ENCODE assay signal across 8 mouse cellular contexts in the genomic region with DNA sequence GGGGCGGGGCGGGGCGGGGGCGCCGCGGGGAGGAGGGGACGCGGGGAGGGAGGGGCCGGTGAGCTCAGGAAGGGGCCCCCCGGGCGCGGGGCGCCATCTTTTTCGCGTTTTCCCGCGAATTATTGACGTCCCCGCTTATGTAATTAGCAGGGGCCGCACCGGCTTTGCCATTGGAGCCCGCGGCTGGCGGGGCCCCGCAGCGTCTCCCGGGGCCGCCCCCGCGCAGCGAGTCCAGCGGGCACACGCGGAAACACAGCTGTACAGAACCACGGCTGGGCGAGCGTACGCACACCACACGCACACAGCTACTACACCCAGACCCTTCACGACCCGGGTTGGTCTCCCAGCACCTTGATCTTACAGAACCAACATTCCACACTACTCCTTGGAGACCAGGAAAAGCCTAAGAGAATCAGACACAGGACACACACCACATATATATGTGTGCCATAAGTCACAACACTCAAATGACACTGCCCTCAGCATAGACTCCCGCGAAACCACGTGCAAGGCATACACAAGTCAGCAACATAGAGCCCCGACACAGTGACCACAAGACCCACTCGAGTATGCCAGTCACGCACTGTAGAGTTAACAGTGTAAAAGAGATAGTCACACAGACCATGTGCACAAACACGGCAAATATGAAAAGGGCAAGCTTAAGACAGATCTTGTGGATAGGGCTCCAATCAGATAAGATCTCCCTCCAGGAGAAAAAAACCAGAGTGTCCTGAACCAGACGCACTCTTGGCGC. TPM values are rescaled to one million over a fixed set of nuclear protein-coding genes. Genes with fewer than 3 reads are reported as not detected.
DNase-seq lines count a peak whose midpoint lies in the region; ATAC-seq and TF ChIP-seq lines count a peak whose summit lies in the region.

No protein-coding gene starts in this region.

- WGBS in limb, embryonic 15.5 days, result 3% methylated on average over 42 of the region's 50 CpGs
- WGBS in midbrain, embryonic 14.5 days, result 3% methylated on average over 42 of the region's 50 CpGs
- 3% methylated on average over 28 of the region's 50 CpGs for WGBS in stomach, postnatal 0 days

- intact Hi-C loops in gastrocnemius, postnatal 14 days (cut with DNase I; ENCODE audit: low total_unique reads), result no loop called here

- peak overlapping the region; percentile 33; the same call in 1 of the 2 replicates for H3K27ac ChIP-seq in limb, embryonic 15.5 days
- no peak overlapping the region for H3K27ac ChIP-seq in midbrain, embryonic 14.5 days (replicated peaks; ENCODE audit: low read depth, low read length)
- H3K27ac ChIP-seq in stomach, postnatal 0 days (replicated peaks), result no peak overlapping the region

- no peak for TF ChIP-seq CTCF in stomach, postnatal 0 days (IDR thresholded peaks at IDR 0.05; ENCODE audit: low read depth)

- peak overlapping the region; percentile 60 for H3K9ac ChIP-seq in limb, embryonic 15.5 days
- peak overlapping the region; percentile 55 for H3K9ac ChIP-seq in midbrain, embryonic 14.5 days (replicated peaks; ENCODE audit: low read length)
- peak overlapping the region; percentile 67 for H3K9ac ChIP-seq in stomach, postnatal 0 days (ENCODE audit: low read length)

- peak overlapping the region; percentile 59 for H3K4me3 ChIP-seq in limb, embryonic 15.5 days
- peak overlapping the region; percentile 49 for H3K4me3 ChIP-seq in midbrain, embryonic 14.5 days (replicated peaks; ENCODE audit: low read depth, low read length)
- H3K4me3 ChIP-seq in stomach, postnatal 0 days (ENCODE audit: low read depth, low read length), result peak overlapping the region; percentile 68

- H3K4me2 ChIP-seq in limb, embryonic 15.5 days, result peak overlapping the region; percentile 92
- H3K4me2 ChIP-seq in midbrain, embryonic 14.5 days (ENCODE audit: low read length), result peak overlapping the region; percentile 97
- peak overlapping the region; percentile 99 for H3K4me2 ChIP-seq in stomach, postnatal 0 days (replicated peaks; ENCODE audit: low read depth)

- no peaks in the 10 kb centered on the region for H3K9me3 ChIP-seq in limb, embryonic 15.5 days
- H3K9me3 ChIP-seq in midbrain, embryonic 14.5 days (ENCODE audit: control insufficient read depth, low read length), result no peaks in the 10 kb centered on the region
- H3K9me3 ChIP-seq in stomach, postnatal 0 days (ENCODE audit: control insufficient read depth, low read length), result no peaks in the 10 kb centered on the region

- H3K4me1 ChIP-seq in limb, embryonic 15.5 days, result peaks cover 23% of the 10 kb centered on the region
- H3K4me1 ChIP-seq in midbrain, embryonic 14.5 days (ENCODE audit: control insufficient read depth, insufficient read depth, low read length), result 0 out of 2 replicates have a peak, but pooled peaks cover 4% of the 10 kb centered on the region
- H3K4me1 ChIP-seq in stomach, postnatal 0 days (replicated peaks; ENCODE audit: control insufficient read depth, insufficient read depth), result 0 out of 2 replicates have a peak, but pooled peaks cover 2% of the 10 kb centered on the region

- no peak for TF ChIP-seq EP300 in stomach, postnatal 0 days (optimal IDR thresholded peaks at IDR 0.05)

- peak; percentile 68 for ATAC-seq in inflammation-experienced regulatory T-cells, adult 6 months
- ATAC-seq in limb, embryonic 15.5 days (ENCODE audit: insufficient number of reproducible peaks, low FRiP score, low TSS enrichment, low read depth), result no peak
- peak; percentile 48 for ATAC-seq in midbrain, embryonic 14.5 days (ENCODE audit: low FRiP score, low TSS enrichment)
- peak; percentile 60 for ATAC-seq in stomach, postnatal 0 days (ENCODE audit: low FRiP score, low TSS enrichment)

- H3K27me3 ChIP-seq in limb, embryonic 15.5 days, result peaks cover 61% of the 10 kb centered on the region
- peaks cover 15% of the 10 kb centered on the region for H3K27me3 ChIP-seq in midbrain, embryonic 14.5 days (ENCODE audit: control insufficient read depth, insufficient read depth, low read length)
- no peaks in the 10 kb centered on the region for H3K27me3 ChIP-seq in stomach, postnatal 0 days (ENCODE audit: control insufficient read depth, insufficient read depth, low read length)

- DNase-seq in cerebellum, adult 9-11 months, result peak; percentile 18
- DNase-seq in cerebellum, adult 9-10 months, result no peak
- DNase-seq in adrenal gland, postnatal 25 days, result peak; percentile 61
- DNase-seq in gastrocnemius, postnatal 14 days, result peak; percentile 26
- DNase-seq in midbrain, embryonic 14.5 days, result peak; percentile 63
- DNase-seq in stomach, postnatal 0 days (ENCODE audit: low spot score), result peak; percentile 54

- H3K36me3 ChIP-seq in limb, embryonic 15.5 days, result peaks cover 5% of the 10 kb centered on the region; the same call in 1 of the 2 replicates
- H3K36me3 ChIP-seq in midbrain, embryonic 14.5 days (ENCODE audit: control insufficient read depth, insufficient read depth, low read length), result no peaks in the 10 kb centered on the region
- H3K36me3 ChIP-seq in stomach, postnatal 0 days (ENCODE audit: control insufficient read depth, insufficient read depth, low read length), result no peaks in the 10 kb centered on the region

RNA-seq across cellular contexts. Expression of a gene that starts 0.4 kb away (rescaled TPM):
- 5.1 and 6.5 TPM in 2 replicates for total RNA-seq in adrenal gland, postnatal 25 days (2021)
- 1 to 10 TPM; 1.7 to 2.1 TPM for total RNA-seq in gastrocnemius, postnatal 14 days (2021)
- 1 to 10 TPM; 1.1 to 3.9 (median 1.2) TPM for polyA plus RNA-seq in inflammation-experienced regulatory T-cells, adult 6 months (2017; shearing (Covaris generic))
- polyA plus RNA-seq in limb, embryonic 15.5 days (2015; fragmentation: Nextera tagmentation; extraction: Ambion mirVana), result 7.3 TPM in 2 replicates
- 0.93 and 1.6 TPM in 2 replicates for polyA plus RNA-seq in midbrain, embryonic 14.5 days (2014; fragmentation: Nextera tagmentation; extraction: Ambion mirVana)
- 3.5 and 3.7 TPM in 2 replicates for polyA plus RNA-seq in stomach, postnatal 0 days (2015; fragmentation: Nextera tagmentation; extraction: Ambion mirVana)

RNA-seq across cellular contexts. Expression of a gene that starts 39.5 kb away (rescaled TPM):
- total RNA-seq in adrenal gland, postnatal 25 days (2021), result 41.8 and 43.7 TPM in 2 replicates
- 10 to 100 TPM; 13.5 to 13.8 TPM for total RNA-seq in gastrocnemius, postnatal 14 days (2021)
- 10 to 100 TPM; 60.2 to 83.4 (median 72.6) TPM for polyA plus RNA-seq in inflammation-experienced regulatory T-cells, adult 6 months (2017; shearing (Covaris generic))
- 87.2 and 98.0 TPM in 2 replicates for polyA plus RNA-seq in limb, embryonic 15.5 days (2015; fragmentation: Nextera tagmentation; extraction: Ambion mirVana)
- 107 and 112 TPM in 2 replicates for polyA plus RNA-seq in midbrain, embryonic 14.5 days (2014; fragmentation: Nextera tagmentation; extraction: Ambion mirVana)
- polyA plus RNA-seq in stomach, postnatal 0 days (2015; fragmentation: Nextera tagmentation; extraction: Ambion mirVana), result 55.5 and 55.9 TPM in 2 replicates

RNA-seq across cellular contexts. Expression of a gene that starts 40.0 kb away (rescaled TPM):
- total RNA-seq in adrenal gland, postnatal 25 days (2021), result 0.43 and 0.49 TPM in 2 replicates
- total RNA-seq in gastrocnemius, postnatal 14 days (2021), result under 1 TPM; 0.29 to 0.49 TPM
- polyA plus RNA-seq in inflammation-experienced regulatory T-cells, adult 6 months (2017; shearing (Covaris generic)), result not detected
- polyA plus RNA-seq in limb, embryonic 15.5 days (2015; fragmentation: Nextera tagmentation; extraction: Ambion mirVana), result 0.18 TPM in 1 of 2 replicates, not detected in the other
- polyA plus RNA-seq in midbrain, embryonic 14.5 days (2014; fragmentation: Nextera tagmentation; extraction: Ambion mirVana), result 0.59 TPM in 1 of 2 replicates, not detected in the other
- polyA plus RNA-seq in stomach, postnatal 0 days (2015; fragmentation: Nextera tagmentation; extraction: Ambion mirVana), result 0.55 and 0.81 TPM in 2 replicates

RNA-seq across cellular contexts. Expression of a gene that starts 47.3 kb away (rescaled TPM):
- total RNA-seq in adrenal gland, postnatal 25 days (2021), result 1.9 and 3.0 TPM in 2 replicates
- 1 to 10 TPM; 1.0 to 1.7 TPM for total RNA-seq in gastrocnemius, postnatal 14 days (2021)
- polyA plus RNA-seq in inflammation-experienced regulatory T-cells, adult 6 months (2017; shearing (Covaris generic)), result 100 to 1,000 TPM; 240 to 310 (median 304) TPM
- polyA plus RNA-seq in limb, embryonic 15.5 days (2015; fragmentation: Nextera tagmentation; extraction: Ambion mirVana), result 4.4 and 5.1 TPM in 2 replicates
- polyA plus RNA-seq in midbrain, embryonic 14.5 days (2014; fragmentation: Nextera tagmentation; extraction: Ambion mirVana), result 0.87 and 3.3 TPM in 2 replicates
- 1.7 and 2.2 TPM in 2 replicates for polyA plus RNA-seq in stomach, postnatal 0 days (2015; fragmentation: Nextera tagmentation; extraction: Ambion mirVana)
